Mouse (Mus musculus) midbrain, embryonic 14.5 days (tissue): ENCODE measurements around the gene Grb7. TPM values are rescaled to one million over a fixed set of nuclear protein-coding genes. Genes with fewer than 3 reads are reported as not detected.
A peak's percentile ranks its signal among the peaks of the same experiment; 100 is the strongest.

Experiments used
- ATAC-seq: fragments of 200-750 bp; cut with Nextera tagmentation; 2 replicates; pipeline ENCODE4 v1.8.0; 2017; ENCODE audit warnings: moderate number of reproducible peaks, moderate library complexity; ENCODE audit not compliant: low FRiP score, low TSS enrichment
- DNase-seq: peaks from one replicate; pipeline ENCODE4 v3.0.0-alpha.2; 2015
- H3K27ac ChIP-seq: fragments of 300-500 bp; sonication (generic); replicated peaks from 2 replicates; pipeline ENCODE4 v1.5.1; 2014; ENCODE audit warnings: mild to moderate bottlenecking, low read depth, low read length, moderate library complexity
- H3K27me3 ChIP-seq: fragments of 300-500 bp; sonication (generic); 2 replicates; pipeline ENCODE4 v1.6.1; 2014; ENCODE audit warnings: low read length, control low read depth, mixed read lengths; ENCODE audit not compliant: control insufficient read depth, insufficient read depth
- H3K36me3 ChIP-seq: fragments of 300-500 bp; sonication (generic); 2 replicates; pipeline ENCODE4 v1.6.1; 2014; ENCODE audit warnings: low read length, control low read depth; ENCODE audit not compliant: control insufficient read depth, insufficient read depth
- H3K4me1 ChIP-seq: fragments of 300-500 bp; sonication (generic); 2 replicates; pipeline ENCODE4 v1.6.1; 2014; ENCODE audit warnings: mild to moderate bottlenecking, antibody characterized with exemption, low read length, control low read depth; ENCODE audit not compliant: control insufficient read depth, insufficient read depth
- H3K4me2 ChIP-seq: fragments of 300-500 bp; sonication (generic); 2 replicates; pipeline ENCODE4 v1.6.1; 2014; ENCODE audit warnings: mild to moderate bottlenecking, low read length, moderate library complexity
- H3K4me3 ChIP-seq: fragments of 300-500 bp; sonication (generic); replicated peaks from 2 replicates; pipeline ENCODE4 v1.5.1; 2014; ENCODE audit warnings: low read depth, low read length
- H3K9ac ChIP-seq: fragments of 300-500 bp; sonication (generic); replicated peaks from 2 replicates; pipeline ENCODE4 v1.6.1; 2014; ENCODE audit warnings: mild to moderate bottlenecking, low read length, moderate library complexity
- H3K9me3 ChIP-seq: fragments of 300-500 bp; sonication (generic); 2 replicates; pipeline ENCODE4 v1.6.1; 2016; ENCODE audit warnings: low read length, control low read depth, mixed read lengths; ENCODE audit not compliant: control insufficient read depth
- WGBS: fragments of 180-500 bp; shearing (Covaris S2); extraction: QIAGEN DNeasy Blood & Tissue Kit; methylation state at CpG from one replicate; pipeline ENCODE4 v1.1.7; 2014; 5-methylcytosine and 5-hydroxymethylcytosine counted together
- polyA plus RNA-seq: library from polyadenylated mRNA; unstranded; fragments of >200 nt; fragmentation: Nextera tagmentation; extraction: Ambion mirVana; gene quantifications from 2 replicates; pipeline ENCODE4 v1.2.1, GENCODE M21; 2014

Grb7 gene
- polyA plus RNA-seq, 1 experiment from 2014 or later = 0.67 TPM

DNA sequence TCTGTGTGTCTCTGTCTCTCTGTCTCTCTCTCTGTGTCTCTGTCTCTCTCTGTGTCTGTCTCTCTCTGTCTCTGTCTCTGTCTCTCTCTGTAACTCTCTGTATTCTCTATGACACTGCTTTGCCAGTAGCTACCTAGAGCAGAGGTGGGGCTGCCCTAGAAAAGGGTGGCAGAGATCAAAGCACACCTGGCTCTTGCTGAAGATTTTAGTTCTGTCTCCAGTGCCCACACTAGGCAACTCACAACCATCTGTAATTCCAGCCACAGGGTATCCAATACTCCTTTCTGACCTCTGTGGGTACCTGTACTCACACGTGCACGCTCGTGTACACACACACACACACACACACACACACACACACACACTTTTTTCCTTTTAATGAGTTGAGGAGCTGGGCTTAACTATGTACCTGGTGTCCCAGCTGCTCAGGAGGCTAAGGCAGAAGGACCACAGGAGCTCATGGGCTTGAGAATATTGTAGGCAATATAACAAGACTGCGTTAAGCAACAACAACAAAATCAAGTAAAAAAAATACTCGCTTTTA, 49.1 kb downstream of the Grb7 start:
- WGBS = 92% methylated on average over 5 of the region's 5 CpGs
- H3K4me3 ChIP-seq = no peak overlapping the region
- no peaks in the 10 kb centered on the region for H3K9me3 ChIP-seq
- ATAC-seq (no peak), DNase-seq (no peak)
- no peak overlapping the region for H3K9ac ChIP-seq
- no peak overlapping the region for H3K4me2 ChIP-seq
- no peaks in the 10 kb centered on the region for H3K27me3 ChIP-seq
- H3K4me1 ChIP-seq = no peaks in the 10 kb centered on the region
- no peak overlapping the region for H3K27ac ChIP-seq
- no peaks in the 10 kb centered on the region for H3K36me3 ChIP-seq

DNA sequence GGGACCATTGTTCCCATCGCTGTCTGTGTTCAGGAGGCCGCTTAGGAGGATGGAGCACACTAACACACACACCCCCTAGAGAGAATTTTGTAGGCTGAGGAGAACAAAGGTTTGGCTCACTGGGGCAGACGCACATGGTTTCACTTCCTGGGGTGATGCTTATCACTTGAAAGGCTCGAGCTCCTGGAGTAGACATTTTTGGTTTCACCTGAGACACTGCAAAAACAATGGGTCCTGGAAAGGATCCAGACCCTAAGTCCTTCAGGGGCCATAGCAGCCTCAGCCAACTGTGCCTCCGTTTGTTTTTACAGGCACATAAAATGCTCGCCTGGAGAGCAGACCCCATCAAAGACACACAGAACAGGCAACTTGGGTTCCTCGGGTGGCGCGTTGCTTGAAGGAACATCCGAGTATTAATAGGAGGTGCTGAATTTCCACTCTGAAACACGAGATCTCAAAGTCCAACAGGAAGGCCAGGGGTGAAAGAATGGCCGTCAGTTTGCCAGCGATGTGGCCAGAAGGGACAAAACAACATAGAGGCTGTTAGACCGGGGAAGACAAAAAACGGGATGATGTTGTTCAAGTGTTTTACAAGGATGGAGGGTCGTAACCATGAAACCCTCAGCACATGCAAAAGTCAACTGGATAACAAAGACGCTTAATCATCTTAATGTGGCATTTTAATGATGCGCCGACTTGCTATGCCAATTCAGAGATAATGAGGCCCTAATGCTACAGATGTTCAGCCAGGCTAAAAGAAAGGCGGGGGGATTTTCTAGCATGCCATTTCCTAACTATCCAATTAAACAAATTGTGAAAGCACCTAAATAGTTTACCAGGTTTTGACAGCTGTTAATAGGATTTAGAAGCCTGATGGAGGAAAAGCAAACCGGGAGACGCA, 51.4 kb downstream of the Grb7 start:
- DNase-seq (peak; percentile 14), ATAC-seq (no peak)
- no peaks in the 10 kb centered on the region for H3K36me3 ChIP-seq
- no peaks in the 10 kb centered on the region for H3K27me3 ChIP-seq
- H3K9me3 ChIP-seq = no peaks in the 10 kb centered on the region
- no peak overlapping the region for H3K4me2 ChIP-seq
- no peak overlapping the region for H3K4me3 ChIP-seq
- no peak overlapping the region for H3K27ac ChIP-seq
- no peaks in the 10 kb centered on the region for H3K4me1 ChIP-seq
- WGBS = 58% methylated on average over 22 of the region's 22 CpGs
- no peak overlapping the region for H3K9ac ChIP-seq

DNA sequence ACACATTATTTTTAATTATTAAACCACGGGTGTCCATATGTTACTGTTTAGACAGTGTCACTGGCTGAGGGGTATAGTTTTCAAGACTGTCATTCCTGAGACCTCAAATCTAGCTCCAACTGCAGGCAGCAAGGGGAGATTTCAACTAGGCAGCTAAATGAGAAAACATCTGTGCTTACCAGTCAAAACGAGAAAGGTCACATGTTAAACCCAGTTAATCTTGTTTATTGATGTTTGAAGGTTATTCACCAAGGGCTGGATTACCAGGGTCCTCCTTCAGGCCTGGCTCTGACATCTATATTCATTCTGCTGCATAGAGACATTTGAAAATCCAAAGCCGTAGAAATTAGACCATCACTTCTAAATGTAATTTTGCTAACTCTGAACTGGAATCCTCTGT, 58.7 kb downstream of the Grb7 start:
- 62% methylated on average over 3 of the region's 3 CpGs for WGBS

More for the DNA sequence above, 58.7 kb downstream of the Grb7 start:
- Histone ChIP-seq H3K4me3 (no peak overlapping the region), H3K4me2 (no peak overlapping the region), H3K4me1 (no peaks in the 10 kb centered on the region), H3K27me3 (no peaks in the 10 kb centered on the region), H3K27ac (no peak overlapping the region), H3K36me3 (no peaks in the 10 kb centered on the region), H3K9ac (no peak overlapping the region), H3K9me3 (no peaks in the 10 kb centered on the region)
- ATAC-seq = no peak
- no peak for DNase-seq

Other genes starting within 250 kb of the Grb7 start
- 11.1 and 12.4 TPM in 2 replicates for gene Cdk12, start 243.3 kb upstream of the Grb7 start, polyA plus RNA-seq
- gene Neurod2, start 116.7 kb upstream of the Grb7 start, polyA plus RNA-seq = 10.9 and 12.7 TPM in 2 replicates
- gene Ppp1r1b, start 98.0 kb upstream of the Grb7 start, polyA plus RNA-seq = 0.95 and 1.2 TPM in 2 replicates
- gene Stard3, start 88.0 kb upstream of the Grb7 start, polyA plus RNA-seq = 34.5 and 36.0 TPM in 2 replicates
- gene Tcap, start 62.6 kb upstream of the Grb7 start, polyA plus RNA-seq = 0.31 TPM in 1 of 2 replicates, not detected in the other
- gene Pnmt, start 59.9 kb upstream of the Grb7 start, polyA plus RNA-seq = 0.62 and 1.1 TPM in 2 replicates
- gene Pgap3, start 45.9 kb upstream of the Grb7 start, polyA plus RNA-seq = 6.4 and 6.9 TPM in 2 replicates
- 6.0 and 7.6 TPM in 2 replicates for gene Erbb2, start 33.9 kb upstream of the Grb7 start, polyA plus RNA-seq
- gene Mien1, start 7.4 kb upstream of the Grb7 start, polyA plus RNA-seq = 225 and 280 TPM in 2 replicates
- 0.05 TPM in 1 of 2 replicates, not detected in the other for gene Ikzf3, start 99.6 kb downstream of the Grb7 start, polyA plus RNA-seq
- not detected in 2 replicates for gene Zpbp2, start 104.7 kb downstream of the Grb7 start, polyA plus RNA-seq
- 17.1 and 53.4 TPM in 2 replicates for gene Ormdl3, start 141.0 kb downstream of the Grb7 start, polyA plus RNA-seq
- not detected in 2 replicates for gene Lrrc3c, start 151.9 kb downstream of the Grb7 start, polyA plus RNA-seq
- 0.71 and 1.4 TPM in 2 replicates for gene Gm12355, start 179.3 kb downstream of the Grb7 start, polyA plus RNA-seq
- not detected in 2 replicates for gene Gsdma3, start 180.0 kb downstream of the Grb7 start, polyA plus RNA-seq
- not detected in 2 replicates for gene Gsdma2, start 200.4 kb downstream of the Grb7 start, polyA plus RNA-seq
- not detected in 2 replicates for gene Gsdma, start 218.0 kb downstream of the Grb7 start, polyA plus RNA-seq
- gene Psmd3, start 236.2 kb downstream of the Grb7 start, polyA plus RNA-seq = 135 and 164 TPM in 2 replicates